In the genomic region with DNA sequence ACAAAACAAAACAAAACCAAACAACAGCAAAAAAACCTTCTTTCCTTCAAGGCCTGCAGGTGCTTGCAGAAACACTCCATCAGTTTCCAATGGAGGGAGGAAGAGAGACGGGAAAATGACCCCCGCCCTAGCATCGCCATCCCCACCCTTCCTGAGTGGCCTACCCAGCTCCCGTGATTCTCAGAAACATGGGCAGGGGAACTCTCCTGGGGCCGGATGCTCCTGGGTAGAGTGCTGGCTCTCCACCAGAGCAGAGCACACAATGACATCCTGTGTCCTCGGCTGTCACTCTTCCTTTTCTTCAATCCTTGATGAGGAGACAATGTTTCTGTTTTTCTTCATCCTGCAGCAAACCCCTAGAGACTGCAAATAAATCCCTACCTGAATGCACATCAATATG, we compare ENCODE assay signal across 14 mouse cellular contexts. TPM values are rescaled to one million over a fixed set of nuclear protein-coding genes. Genes with fewer than 3 reads are reported as not detected.
DNase-seq lines count a peak whose midpoint lies in the region; ATAC-seq and TF ChIP-seq lines count a peak whose summit lies in the region.
"Had no signal": no experiment of that assay in that cellular context is flagged by ENCODE, and none has a peak within 500 bp of the region (broad histone marks: within the 10 kb centered on the region; RNA-seq: fewer than 3 reads in every experiment).

No protein-coding gene starts in this region.

- no peak for ATAC-seq in forebrain, embryonic 16.5 days
- ATAC-seq: liver, embryonic 12.5 days; midbrain, embryonic 16.5 days had no signal

- DNase-seq in layer of hippocampus, adult 2 months (ENCODE audit: low spot score in 2 of 2) = no peak
- no peak for DNase-seq in layer of hippocampus, postnatal 25 days (ENCODE audit: extremely low spot score in 1 of 2, low spot score in 1 of 2)
- DNase-seq in T-cell, adult 2 months (ENCODE audit: low spot score) = peak; percentile 64
- DNase-seq in lung, postnatal 14 days = peak; percentile 60
- no peak for DNase-seq in spleen, postnatal 14 days (ENCODE audit: low spot score in 2 of 2)
- no peak for DNase-seq in cerebellum, adult 8-10 months
- DNase-seq: cerebellum, adult 18-20 months; gastrocnemius, postnatal 10 days had no signal

- H3K36me3 ChIP-seq in E14TG2a.4 (ENCODE audit: insufficient read depth, low read length) = peaks cover 14% of the 10 kb centered on the region; the same call in 1 of the 2 replicates
- no peaks in the 10 kb centered on the region for H3K36me3 ChIP-seq in forebrain, embryonic 16.5 days (ENCODE audit: control insufficient read depth, insufficient read depth)

- H3K4me1 ChIP-seq in E14TG2a.4 (replicated peaks; ENCODE audit: low read depth, low read length) = peaks cover 87% of the 10 kb centered on the region
- H3K4me1 ChIP-seq in forebrain, embryonic 16.5 days (replicated peaks; ENCODE audit: control insufficient read depth, insufficient read depth, low read length) = peaks cover 20% of the 10 kb centered on the region

- H3K9me3 ChIP-seq in E14TG2a.4 (ENCODE audit: low read length) = no peaks in the 10 kb centered on the region
- H3K9me3 ChIP-seq in forebrain, embryonic 16.5 days (ENCODE audit: control insufficient read depth, low read length) = no peaks in the 10 kb centered on the region
- H3K9me3 ChIP-seq: forebrain, embryonic 10.5 days; G1E; liver, embryonic 12.5 days had no signal

- peak overlapping the region; percentile 14; the same call in 1 of the 2 replicates for H3K27ac ChIP-seq in layer of hippocampus, adult 2 months
- no peak overlapping the region for H3K27ac ChIP-seq in forebrain, embryonic 16.5 days (ENCODE audit: low read length)
- H3K27ac ChIP-seq: forebrain, embryonic 10.5 days; liver, embryonic 12.5 days had no signal

- H3K9ac ChIP-seq in forebrain, embryonic 16.5 days (replicated peaks; ENCODE audit: low read depth, low read length) = no peak overlapping the region
- H3K9ac ChIP-seq: liver, embryonic 12.5 days had no signal

- 52% methylated on average over 6 of the region's 6 CpGs for WGBS in forebrain, embryonic 16.5 days

- TF ChIP-seq CTCF in layer of hippocampus, adult 2 months (conservative IDR thresholded peaks at IDR 0.05) = no peak
- no peak for TF ChIP-seq CTCF in E14TG2a.4 (conservative IDR thresholded peaks at IDR 0.05; ENCODE audit: low read length)

- no peaks in the 10 kb centered on the region for H3K27me3 ChIP-seq in E14TG2a.4 (ENCODE audit: insufficient read depth, low read length)
- no peaks in the 10 kb centered on the region for H3K27me3 ChIP-seq in forebrain, embryonic 16.5 days (replicated peaks; ENCODE audit: control insufficient read depth, insufficient read depth, low read length)
- H3K27me3 ChIP-seq: liver, embryonic 12.5 days had no signal

- no peak overlapping the region for H3K4me2 ChIP-seq in forebrain, embryonic 16.5 days (ENCODE audit: low read length)
- H3K4me2 ChIP-seq: liver, embryonic 12.5 days had no signal

- H3K4me3 ChIP-seq in layer of hippocampus, adult 2 months = no peak overlapping the region
- H3K4me3 ChIP-seq in E14TG2a.4 (replicated peaks; ENCODE audit: low read length) = peak overlapping the region; percentile 61
- H3K4me3 ChIP-seq in forebrain, embryonic 16.5 days (replicated peaks; ENCODE audit: low read length) = no peak overlapping the region
- H3K4me3 ChIP-seq: forebrain, embryonic 10.5 days; liver, embryonic 12.5 days had no signal

RNA-seq across cellular contexts. Expression of a gene that starts 6.4 kb away (rescaled TPM):
- total RNA-seq in layer of hippocampus, adult 2 months (2021) = 10 to 100 TPM; 54.3 to 60.0 TPM
- total RNA-seq in layer of hippocampus, postnatal 25 days (2021) = 10 to 100 TPM; 53.6 to 58.3 TPM
- 51.3 and 51.6 TPM in 2 replicates for polyA plus RNA-seq in forebrain, embryonic 16.5 days (2015; fragmentation: Nextera tagmentation; extraction: Ambion mirVana)

RNA-seq across cellular contexts. Expression of a gene that starts 15.1 kb away (rescaled TPM):
- total RNA-seq in layer of hippocampus, adult 2 months (2021) = 10 to 100 TPM; 65.9 to 69.3 TPM
- 10 to 100 TPM; 65.9 to 72.2 TPM for total RNA-seq in layer of hippocampus, postnatal 25 days (2021)
- 148 and 153 TPM in 2 replicates for polyA plus RNA-seq in forebrain, embryonic 16.5 days (2015; fragmentation: Nextera tagmentation; extraction: Ambion mirVana)

Comparison
In these comparisons a context has a peak if more than half of its experiments do, and no peak if none do; other contexts are left out.
1. DNase-seq: peak in T-cell, adult 2 months (single experiment) and lung, postnatal 14 days (single experiment); none in layer of hippocampus, adult 2 months (0 of 2), layer of hippocampus, postnatal 25 days (0 of 2), spleen, postnatal 14 days (0 of 2) and cerebellum, adult 8-10 months (single experiment).